Mouse (Mus musculus) CD8-positive naive resting alpha-beta T cell, adult 2 months (primary cell): ENCODE measurements around the gene Cfap61.

Experiments
- DNase-seq, 2 experiments: peaks; one replicate each; pipeline ENCODE4 v3.0.0; 2022; ENCODE audit warnings: low read depth in 2 of 2, low spot score in 2 of 2

Gene Cfap61

GRCm38 (mm10) chr2:146009596-146010349 is 75.2 kb downstream of the Cfap61 start:
- DNase-seq: no peak

GRCm38 (mm10) chr2:146010816-146011215 is 76.2 kb downstream of the Cfap61 start:
- no peak for DNase-seq

GRCm38 (mm10) chr2:146015341-146016186 is 81.0 kb downstream of the Cfap61 start:
- no peak for DNase-seq

- DNase-seq: no peak
Observed at GRCm38 (mm10) chr2:146022846-146023245, 88.3 kb downstream of the Cfap61 start.

GRCm38 (mm10) chr2:146043640-146044039 is 109.1 kb downstream of the Cfap61 start:
- no peak for DNase-seq

- DNase-seq: no peak
Observed at GRCm38 (mm10) chr2:146044926-146045890, 110.6 kb downstream of the Cfap61 start.

- DNase-seq: no peak
Observed at GRCm38 (mm10) chr2:146047691-146048090, 113.1 kb downstream of the Cfap61 start.

- no peak for DNase-seq
Observed at GRCm38 (mm10) chr2:146048221-146048829, 113.7 kb downstream of the Cfap61 start.

- no peak for DNase-seq
Observed at GRCm38 (mm10) chr2:146049339-146049738, 114.8 kb downstream of the Cfap61 start.

- no peak for DNase-seq
Observed at GRCm38 (mm10) chr2:146050069-146050468, 115.5 kb downstream of the Cfap61 start.

- DNase-seq: no peak
Observed at GRCm38 (mm10) chr2:146051334-146051733, 116.8 kb downstream of the Cfap61 start.

GRCm38 (mm10) chr2:146057123-146057522 is 122.5 kb downstream of the Cfap61 start:
- DNase-seq: no peak

GRCm38 (mm10) chr2:146058791-146059190 is 124.2 kb downstream of the Cfap61 start:
- no peak for DNase-seq

GRCm38 (mm10) chr2:146061421-146062300 is 127.1 kb downstream of the Cfap61 start:
- DNase-seq: no peak

GRCm38 (mm10) chr2:146062330-146063092 is 127.9 kb downstream of the Cfap61 start:
- no peak for DNase-seq

GRCm38 (mm10) chr2:146063093-146064074 is 128.8 kb downstream of the Cfap61 start:
- DNase-seq: no peak

GRCm38 (mm10) chr2:146067364-146067763 is 132.8 kb downstream of the Cfap61 start:
- no peak for DNase-seq

GRCm38 (mm10) chr2:146073300-146073699 is 138.7 kb downstream of the Cfap61 start:
- no peak for DNase-seq
